Mouse (Mus musculus): Measurements from ENCODE around the gene Mms19. TPM values are rescaled to one million over a fixed set of nuclear protein-coding genes. Genes with fewer than 3 reads are reported as not detected.
A peak's percentile ranks its signal among the peaks of the same experiment; 100 is the strongest.

Gene Mms19
- polyA plus RNA-seq, 1 experiment from 2014 or later: 27.6 TPM

GRCm38 (mm10) chr19:42001253-42001980 lies 20.5 kb upstream of the Mms19 start:
- Histone ChIP-seq H3K27ac (ENCODE audit: low read length) (peak overlapping the region; percentile 80), H3K36me3 (ENCODE audit: control insufficient read depth, insufficient read depth, low read length) (no peaks in the 10 kb centered on the region), H3K4me1 (ENCODE audit: control insufficient read depth, insufficient read depth, low read length) (peaks cover 26% of the 10 kb centered on the region), H3K9me3 (replicated peaks; ENCODE audit: control insufficient read depth, low read length) (no peaks in the 10 kb centered on the region), H3K4me3 (replicated peaks; ENCODE audit: low read length) (no peak overlapping the region), H3K4me2 (ENCODE audit: low read depth, low read length) (no peak overlapping the region), H3K9ac (ENCODE audit: low read length) (no peak overlapping the region), H3K27me3 (ENCODE audit: control insufficient read depth, insufficient read depth, low read length) (no peaks in the 10 kb centered on the region)
- no peak for ATAC-seq (ENCODE audit: insufficient read depth, low FRiP score)
- 81% methylated on average over 12 of the region's 12 CpGs for WGBS

- peaks cover 24% of the 10 kb centered on the region for H3K4me1 ChIP-seq (ENCODE audit: control insufficient read depth, insufficient read depth, low read length)
- WGBS: 26% methylated on average over 4 of the region's 4 CpGs
These were observed 19.5 kb upstream of the Mms19 start for GRCm38 (mm10) chr19:42000446-42000958.

GRCm38 (mm10) chr19:41999688-42000283 lies 18.8 kb upstream of the Mms19 start:
- 85% methylated on average over 4 of the region's 4 CpGs for WGBS
- no peaks in the 10 kb centered on the region for H3K27me3 ChIP-seq (ENCODE audit: control insufficient read depth, insufficient read depth, low read length)
- no peaks in the 10 kb centered on the region for H3K9me3 ChIP-seq (replicated peaks; ENCODE audit: control insufficient read depth, low read length)
- peaks cover 24% of the 10 kb centered on the region for H3K4me1 ChIP-seq (ENCODE audit: control insufficient read depth, insufficient read depth, low read length)
- ATAC-seq (ENCODE audit: insufficient read depth, low FRiP score): no peak
- H3K9ac ChIP-seq (ENCODE audit: low read length): no peak overlapping the region
- H3K36me3 ChIP-seq (ENCODE audit: control insufficient read depth, insufficient read depth, low read length): no peaks in the 10 kb centered on the region
- peak overlapping the region; percentile 80 for H3K27ac ChIP-seq (ENCODE audit: low read length)
- no peak overlapping the region for H3K4me3 ChIP-seq (replicated peaks; ENCODE audit: low read length)
- no peak overlapping the region for H3K4me2 ChIP-seq (ENCODE audit: low read depth, low read length)

More at GRCm38 (mm10) chr19:42000446-42000958, 19.5 kb upstream of the Mms19 start:
- Histone ChIP-seq H3K27me3 (ENCODE audit: control insufficient read depth, insufficient read depth, low read length) (no peaks in the 10 kb centered on the region), H3K36me3 (ENCODE audit: control insufficient read depth, insufficient read depth, low read length) (no peaks in the 10 kb centered on the region), H3K4me2 (ENCODE audit: low read depth, low read length) (no peak overlapping the region), H3K9me3 (replicated peaks; ENCODE audit: control insufficient read depth, low read length) (no peaks in the 10 kb centered on the region), H3K27ac (ENCODE audit: low read length) (peak overlapping the region; percentile 80), H3K9ac (ENCODE audit: low read length) (0 out of 2 replicates have a peak overlapping the region, but pooled peaks have one; percentile 25), H3K4me3 (replicated peaks; ENCODE audit: low read length) (no peak overlapping the region)
- ATAC-seq (ENCODE audit: insufficient read depth, low FRiP score): peak; percentile 49

GRCm38 (mm10) chr19:41998770-41999548 lies 18.0 kb upstream of the Mms19 start:
- Histone ChIP-seq H3K4me1 (ENCODE audit: control insufficient read depth, insufficient read depth, low read length) (peaks cover 28% of the 10 kb centered on the region), H3K9me3 (replicated peaks; ENCODE audit: control insufficient read depth, low read length) (no peaks in the 10 kb centered on the region), H3K27ac (ENCODE audit: low read length) (no peak overlapping the region; the same call in 1 of the 2 replicates), H3K36me3 (ENCODE audit: control insufficient read depth, insufficient read depth, low read length) (no peaks in the 10 kb centered on the region), H3K9ac (ENCODE audit: low read length) (no peak overlapping the region), H3K4me3 (replicated peaks; ENCODE audit: low read length) (no peak overlapping the region), H3K4me2 (ENCODE audit: low read depth, low read length) (no peak overlapping the region), H3K27me3 (ENCODE audit: control insufficient read depth, insufficient read depth, low read length) (no peaks in the 10 kb centered on the region)
- WGBS: 86% methylated on average over 9 of the region's 9 CpGs
- no peak for ATAC-seq (ENCODE audit: insufficient read depth, low FRiP score)

- Histone ChIP-seq H3K36me3 (ENCODE audit: control insufficient read depth, insufficient read depth, low read length) (no peaks in the 10 kb centered on the region), H3K27ac (ENCODE audit: low read length) (no peak overlapping the region), H3K4me1 (ENCODE audit: control insufficient read depth, insufficient read depth, low read length) (peaks cover 39% of the 10 kb centered on the region)
These were observed 16.1 kb upstream of the Mms19 start for GRCm38 (mm10) chr19:41997090-41997489.

GRCm38 (mm10) chr19:41995483-41995882 lies 14.5 kb upstream of the Mms19 start:
- 52% methylated on average over 1 of the region's 1 CpGs for WGBS
- Histone ChIP-seq H3K4me2 (ENCODE audit: low read depth, low read length) (no peak overlapping the region), H3K27ac (ENCODE audit: low read length) (no peak overlapping the region), H3K36me3 (ENCODE audit: control insufficient read depth, insufficient read depth, low read length) (no peaks in the 10 kb centered on the region), H3K9me3 (replicated peaks; ENCODE audit: control insufficient read depth, low read length) (no peaks in the 10 kb centered on the region), H3K9ac (ENCODE audit: low read length) (no peak overlapping the region), H3K27me3 (ENCODE audit: control insufficient read depth, insufficient read depth, low read length) (no peaks in the 10 kb centered on the region), H3K4me1 (ENCODE audit: control insufficient read depth, insufficient read depth, low read length) (peaks cover 30% of the 10 kb centered on the region), H3K4me3 (replicated peaks; ENCODE audit: low read length) (no peak overlapping the region)
- no peak for ATAC-seq (ENCODE audit: insufficient read depth, low FRiP score)

More at GRCm38 (mm10) chr19:41997090-41997489, 16.1 kb upstream of the Mms19 start:
- ATAC-seq (ENCODE audit: insufficient read depth, low FRiP score): no peak
- H3K4me3 ChIP-seq (replicated peaks; ENCODE audit: low read length): no peak overlapping the region
- H3K9ac ChIP-seq (ENCODE audit: low read length): no peak overlapping the region
- no peaks in the 10 kb centered on the region for H3K27me3 ChIP-seq (ENCODE audit: control insufficient read depth, insufficient read depth, low read length)
- H3K9me3 ChIP-seq (replicated peaks; ENCODE audit: control insufficient read depth, low read length): no peaks in the 10 kb centered on the region
- WGBS: 83% methylated on average over 10 of the region's 10 CpGs
- H3K4me2 ChIP-seq (ENCODE audit: low read depth, low read length): no peak overlapping the region

GRCm38 (mm10) chr19:41994023-41994422 lies 13.1 kb upstream of the Mms19 start:
- H3K9ac ChIP-seq (ENCODE audit: low read length): no peak overlapping the region
- no peaks in the 10 kb centered on the region for H3K36me3 ChIP-seq (ENCODE audit: control insufficient read depth, insufficient read depth, low read length)
- no peak for ATAC-seq (ENCODE audit: insufficient read depth, low FRiP score)
- H3K4me2 ChIP-seq (ENCODE audit: low read depth, low read length): no peak overlapping the region
- H3K4me3 ChIP-seq (replicated peaks; ENCODE audit: low read length): no peak overlapping the region
- peak overlapping the region; percentile 35; the same call in 1 of the 2 replicates for H3K27ac ChIP-seq (ENCODE audit: low read length)
- H3K9me3 ChIP-seq (replicated peaks; ENCODE audit: control insufficient read depth, low read length): no peaks in the 10 kb centered on the region
- peaks cover 21% of the 10 kb centered on the region for H3K4me1 ChIP-seq (ENCODE audit: control insufficient read depth, insufficient read depth, low read length)
- WGBS: 89% methylated on average over 7 of the region's 7 CpGs
- H3K27me3 ChIP-seq (ENCODE audit: control insufficient read depth, insufficient read depth, low read length): no peaks in the 10 kb centered on the region

- H3K27ac ChIP-seq (ENCODE audit: low read length): peak overlapping the region; percentile 35; the same call in 1 of the 2 replicates
- H3K4me1 ChIP-seq (ENCODE audit: control insufficient read depth, insufficient read depth, low read length): peaks cover 17% of the 10 kb centered on the region
- no peaks in the 10 kb centered on the region for H3K36me3 ChIP-seq (ENCODE audit: control insufficient read depth, insufficient read depth, low read length)
- H3K4me2 ChIP-seq (ENCODE audit: low read depth, low read length): no peak overlapping the region
- WGBS: 33% methylated on average over 6 of the region's 6 CpGs
- ATAC-seq (ENCODE audit: insufficient read depth, low FRiP score): no peak
- no peak overlapping the region for H3K9ac ChIP-seq (ENCODE audit: low read length)
- H3K27me3 ChIP-seq (ENCODE audit: control insufficient read depth, insufficient read depth, low read length): no peaks in the 10 kb centered on the region
- H3K9me3 ChIP-seq (replicated peaks; ENCODE audit: control insufficient read depth, low read length): no peaks in the 10 kb centered on the region
- no peak overlapping the region for H3K4me3 ChIP-seq (replicated peaks; ENCODE audit: low read length)
These were observed 12.5 kb upstream of the Mms19 start for GRCm38 (mm10) chr19:41993484-41993883.
